In genomic region chr17:35834696-35835422, GRCm38 (mm10) we compare ENCODE assay signal across 8 mouse cellular contexts. TPM values are rescaled to one million over a fixed set of nuclear protein-coding genes. Genes with fewer than 3 reads are reported as not detected.
A peak's percentile ranks its signal among the peaks of the same experiment; 100 is the strongest.
DNase-seq lines count a peak whose midpoint lies in the region; ATAC-seq lines count a peak whose summit lies in the region.

No protein-coding gene starts in this region.

- H3K9ac ChIP-seq in hindbrain, embryonic 11.5 days (ENCODE audit: low read depth, low read length) = peak overlapping the region; percentile 97; the same call in 1 of the 2 replicates
- peak overlapping the region; percentile 28; the same call in 1 of the 2 replicates for H3K9ac ChIP-seq in liver, embryonic 16.5 days (ENCODE audit: low read depth, low read length)

- peaks cover 70% of the 10 kb centered on the region for H3K36me3 ChIP-seq in megakaryocyte, embryonic 14.5 days (replicated peaks; ENCODE audit: low read length)
- peaks cover 27% of the 10 kb centered on the region for H3K36me3 ChIP-seq in hindbrain, embryonic 11.5 days (ENCODE audit: control insufficient read depth, insufficient read depth, low read length)
- H3K36me3 ChIP-seq in liver, embryonic 16.5 days (ENCODE audit: control insufficient read depth, insufficient read depth) = peaks cover 43% of the 10 kb centered on the region

- peak overlapping the region; percentile 79 for H3K4me3 ChIP-seq in megakaryocyte, embryonic 14.5 days (replicated peaks)
- H3K4me3 ChIP-seq in hindbrain, embryonic 11.5 days (ENCODE audit: low read depth, low read length) = peak overlapping the region; percentile 77
- H3K4me3 ChIP-seq in liver, embryonic 16.5 days (ENCODE audit: low read depth, low read length) = peak overlapping the region; percentile 78

- WGBS in hindbrain, embryonic 11.5 days = 82% methylated on average over 26 of the region's 26 CpGs
- 74% methylated on average over 26 of the region's 26 CpGs for WGBS in liver, embryonic 16.5 days (ENCODE audit: insufficient replicate concordance)

- H3K4me1 ChIP-seq in megakaryocyte, embryonic 14.5 days = peaks cover 70% of the 10 kb centered on the region
- peaks cover 14% of the 10 kb centered on the region for H3K4me1 ChIP-seq in hindbrain, embryonic 11.5 days (replicated peaks; ENCODE audit: control insufficient read depth, insufficient read depth, low read length)
- peaks cover 51% of the 10 kb centered on the region for H3K4me1 ChIP-seq in liver, embryonic 16.5 days (ENCODE audit: control insufficient read depth, low read depth, low read length)

- no peaks in the 10 kb centered on the region for H3K9me3 ChIP-seq in megakaryocyte, embryonic 14.5 days
- H3K9me3 ChIP-seq in hindbrain, embryonic 11.5 days (ENCODE audit: control insufficient read depth, low read length) = no peaks in the 10 kb centered on the region
- H3K9me3 ChIP-seq in liver, embryonic 16.5 days (replicated peaks; ENCODE audit: control insufficient read depth, low read length) = no peaks in the 10 kb centered on the region

- peak; percentile 15 for DNase-seq in embryo, embryonic 10 days (ENCODE audit: low spot score)
- no peak for DNase-seq in embryo, embryonic 10.5 days (ENCODE audit: low spot score)
- DNase-seq in hindbrain, embryonic 11.5 days (ENCODE audit: low spot score) = peak; percentile 33
- DNase-seq in testis, postnatal 14 days (ENCODE audit: low spot score) = no peak
- DNase-seq in kidney, postnatal 14 days = no peak

- ATAC-seq in megakaryocyte, adult 5-6 weeks (ENCODE audit: poor library complexity, severe bottlenecking) = no peak
- ATAC-seq in hindbrain, embryonic 11.5 days (ENCODE audit: low FRiP score) = no peak
- ATAC-seq in liver, embryonic 16.5 days (ENCODE audit: low read depth) = no peak

- peak overlapping the region; percentile 68 for H3K4me2 ChIP-seq in hindbrain, embryonic 11.5 days (replicated peaks; ENCODE audit: low read depth, low read length)
- peak overlapping the region; percentile 91 for H3K4me2 ChIP-seq in liver, embryonic 16.5 days (ENCODE audit: low read depth, low read length)

- no peaks in the 10 kb centered on the region for H3K27me3 ChIP-seq in megakaryocyte, embryonic 14.5 days (replicated peaks)
- no peaks in the 10 kb centered on the region for H3K27me3 ChIP-seq in hindbrain, embryonic 11.5 days (ENCODE audit: control insufficient read depth, insufficient read depth, low read length)
- no peaks in the 10 kb centered on the region for H3K27me3 ChIP-seq in liver, embryonic 16.5 days (ENCODE audit: control insufficient read depth, insufficient read depth, low read depth, low read length)

- 0 out of 2 replicates have a peak overlapping the region, but pooled peaks have one; percentile 27 for H3K27ac ChIP-seq in hindbrain, embryonic 11.5 days (ENCODE audit: low read depth, low read length)
- 0 out of 2 replicates have a peak overlapping the region, but pooled peaks have one; percentile 13 for H3K27ac ChIP-seq in liver, embryonic 16.5 days (ENCODE audit: low read length)

RNA-seq across cellular contexts. Expression of gene Tubb5, which starts 3.2 kb away (rescaled TPM):
- 96.5 and 217 TPM in 2 replicates for polyA plus RNA-seq in megakaryocyte, embryonic 14.5 days (2012; ENCODE audit: insufficient read depth, low replicate concordance)
- 649 TPM in 2 replicates for total RNA-seq in megakaryocyte, adult 5-6 weeks (2015)
- 751 and 811 TPM in 2 replicates for total RNA-seq in megakaryocyte, adult 5-6 weeks (2017)
- polyA plus RNA-seq in hindbrain, embryonic 11.5 days (2014; fragmentation: Nextera tagmentation; extraction: Ambion mirVana) = 1,599 and 1,667 TPM in 2 replicates
- 328 and 345 TPM in 2 replicates for polyA plus RNA-seq in liver, embryonic 16.5 days (2015; fragmentation: Nextera tagmentation; extraction: Ambion mirVana)

RNA-seq across cellular contexts. Expression of gene Mdc1, which starts 6.5 kb away (rescaled TPM):
- polyA plus RNA-seq in megakaryocyte, embryonic 14.5 days (2012; ENCODE audit: insufficient read depth, low replicate concordance) = 1.2 and 2.3 TPM in 2 replicates
- 37.6 and 62.8 TPM in 2 replicates for total RNA-seq in megakaryocyte, adult 5-6 weeks (2015)
- 17.3 and 18.6 TPM in 2 replicates for total RNA-seq in megakaryocyte, adult 5-6 weeks (2017)
- polyA plus RNA-seq in hindbrain, embryonic 11.5 days (2014; fragmentation: Nextera tagmentation; extraction: Ambion mirVana) = 16.8 and 17.3 TPM in 2 replicates
- 10.0 and 10.3 TPM in 2 replicates for polyA plus RNA-seq in liver, embryonic 16.5 days (2015; fragmentation: Nextera tagmentation; extraction: Ambion mirVana)

RNA-seq across cellular contexts. Expression of gene Flot1, which starts 11.8 kb away (rescaled TPM):
- 43.6 and 163 TPM in 2 replicates for polyA plus RNA-seq in megakaryocyte, embryonic 14.5 days (2012; ENCODE audit: insufficient read depth, low replicate concordance)
- total RNA-seq in megakaryocyte, adult 5-6 weeks (2015) = 73.5 and 95.0 TPM in 2 replicates
- total RNA-seq in megakaryocyte, adult 5-6 weeks (2017) = 124 and 127 TPM in 2 replicates
- polyA plus RNA-seq in hindbrain, embryonic 11.5 days (2014; fragmentation: Nextera tagmentation; extraction: Ambion mirVana) = 48.1 and 50.0 TPM in 2 replicates
- polyA plus RNA-seq in liver, embryonic 16.5 days (2015; fragmentation: Nextera tagmentation; extraction: Ambion mirVana) = 32.7 and 33.6 TPM in 2 replicates

RNA-seq across cellular contexts. Expression of gene Ier3, which starts 13.4 kb away (rescaled TPM):
- polyA plus RNA-seq in megakaryocyte, embryonic 14.5 days (2012; ENCODE audit: insufficient read depth, low replicate concordance) = 62.2 and 65.8 TPM in 2 replicates
- total RNA-seq in megakaryocyte, adult 5-6 weeks (2015) = 21.1 and 22.8 TPM in 2 replicates
- 15.7 and 20.5 TPM in 2 replicates for total RNA-seq in megakaryocyte, adult 5-6 weeks (2017)
- polyA plus RNA-seq in hindbrain, embryonic 11.5 days (2014; fragmentation: Nextera tagmentation; extraction: Ambion mirVana) = 3.6 and 4.0 TPM in 2 replicates
- 15.8 and 19.4 TPM in 2 replicates for polyA plus RNA-seq in liver, embryonic 16.5 days (2015; fragmentation: Nextera tagmentation; extraction: Ambion mirVana)

RNA-seq across cellular contexts. Expression of gene Nrm, which starts 26.3 kb away (rescaled TPM):
- 5.6 TPM in 1 of 2 replicates, not detected in the other for polyA plus RNA-seq in megakaryocyte, embryonic 14.5 days (2012; ENCODE audit: insufficient read depth, low replicate concordance)
- total RNA-seq in megakaryocyte, adult 5-6 weeks (2015) = 88.5 and 114 TPM in 2 replicates
- total RNA-seq in megakaryocyte, adult 5-6 weeks (2017) = 80.1 and 82.8 TPM in 2 replicates
- polyA plus RNA-seq in hindbrain, embryonic 11.5 days (2014; fragmentation: Nextera tagmentation; extraction: Ambion mirVana) = 49.2 and 51.0 TPM in 2 replicates
- 20.7 and 21.1 TPM in 2 replicates for polyA plus RNA-seq in liver, embryonic 16.5 days (2015; fragmentation: Nextera tagmentation; extraction: Ambion mirVana)

Comparison
In these comparisons a context has a peak if more than half of its experiments do, and no peak if none do; other contexts are left out.
1. DNase-seq: peak in embryo, embryonic 10 days (single experiment) and hindbrain, embryonic 11.5 days (single experiment); none in embryo, embryonic 10.5 days (single experiment), testis, postnatal 14 days (single experiment) and kidney, postnatal 14 days (single experiment).
2. Peak in every context shown above with its lines, with median percentiles within 50 percentile points of each other: H3K4me3 ChIP-seq.